Mouse (Mus musculus): ENCODE measurements at regions not wholly inside any gene's neighbourhood (a gene's known extent, or its start where the extent isn't known, plus 50 kb on each side); places are given as distances from the start of the nearest gene placed in this dataset.

DNA sequence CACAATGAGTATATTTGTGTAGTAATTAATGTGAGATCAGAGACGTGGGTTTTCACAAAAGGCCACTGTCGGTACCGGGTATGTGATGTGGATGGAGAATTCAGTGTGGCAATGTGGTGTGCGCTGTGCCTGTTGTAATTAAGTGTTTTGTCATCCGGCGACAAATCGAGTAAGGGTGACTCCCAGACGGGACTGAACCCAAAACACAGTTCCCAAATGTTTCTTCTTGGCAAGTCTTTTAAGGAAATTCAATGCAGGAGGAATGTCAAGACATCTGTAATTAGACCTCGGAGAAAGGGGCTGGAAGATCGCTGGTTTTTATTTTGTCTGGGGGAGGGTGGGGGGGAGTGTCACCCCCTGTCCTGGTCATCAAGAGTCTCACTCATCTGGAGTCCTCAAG is 72.3 kb upstream of the Tbx3 start:
- TF ChIP-seq NANOG (IDR thresholded peaks at IDR 0.05; ENCODE audit: borderline replicate concordance, low read length) (no peak), POU5F1 (IDR thresholded peaks at IDR 0.05; ENCODE audit: borderline replicate concordance, low read length) (no peak)
- Histone ChIP-seq H3K36me3 (ENCODE audit: insufficient read depth, low read length) (no peaks in the 10 kb centered on the region), H3K4me3 (replicated peaks; ENCODE audit: low read length) (no peak overlapping the region), H3K27me3 (ENCODE audit: insufficient read depth, low read length) (0 out of 2 replicates have a peak, but pooled peaks cover 2% of the 10 kb centered on the region), H3K9me3 (ENCODE audit: low read length) (peaks cover 6% of the 10 kb centered on the region; the same call in 1 of the 2 replicates), H3K4me1 (replicated peaks; ENCODE audit: low read depth, low read length) (peaks cover 25% of the 10 kb centered on the region)

DNA sequence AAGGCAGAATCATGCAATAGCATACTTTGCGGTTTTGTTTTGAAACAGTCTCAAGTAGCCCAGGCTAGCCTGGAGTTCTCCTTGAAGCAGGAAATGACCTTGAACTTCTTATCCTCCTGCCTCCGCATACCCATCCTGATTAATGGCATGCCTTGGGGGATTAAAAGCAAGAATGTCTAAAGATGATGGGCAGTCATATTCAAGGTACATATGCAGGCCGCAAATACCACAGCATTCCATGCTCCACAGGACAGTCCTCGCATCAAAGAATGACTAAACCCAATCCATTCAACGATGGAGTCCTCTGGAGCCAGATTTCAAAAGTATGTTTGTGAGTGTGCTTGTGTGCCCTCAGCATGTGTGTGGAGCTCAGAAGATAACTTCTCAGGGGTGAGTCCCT is 69.1 kb upstream of the Tbx3 start:
- H3K36me3 ChIP-seq (ENCODE audit: insufficient read depth, low read length) = no peaks in the 10 kb centered on the region
- TF ChIP-seq POU5F1 (IDR thresholded peaks at IDR 0.05; ENCODE audit: borderline replicate concordance, low read length) (no peak), NANOG (IDR thresholded peaks at IDR 0.05; ENCODE audit: borderline replicate concordance, low read length) (no peak), CTCF (conservative IDR thresholded peaks at IDR 0.05; ENCODE audit: low read length) (no peak)
- H3K4me3 ChIP-seq (replicated peaks; ENCODE audit: low read length) = no peak overlapping the region
- peaks cover 21% of the 10 kb centered on the region for H3K4me1 ChIP-seq (replicated peaks; ENCODE audit: low read depth, low read length)
- H3K9me3 ChIP-seq (ENCODE audit: low read length) = peaks cover 7% of the 10 kb centered on the region; the same call in 1 of the 2 replicates
- H3K27me3 ChIP-seq (ENCODE audit: insufficient read depth, low read length) = 0 out of 2 replicates have a peak, but pooled peaks cover 2% of the 10 kb centered on the region

DNA sequence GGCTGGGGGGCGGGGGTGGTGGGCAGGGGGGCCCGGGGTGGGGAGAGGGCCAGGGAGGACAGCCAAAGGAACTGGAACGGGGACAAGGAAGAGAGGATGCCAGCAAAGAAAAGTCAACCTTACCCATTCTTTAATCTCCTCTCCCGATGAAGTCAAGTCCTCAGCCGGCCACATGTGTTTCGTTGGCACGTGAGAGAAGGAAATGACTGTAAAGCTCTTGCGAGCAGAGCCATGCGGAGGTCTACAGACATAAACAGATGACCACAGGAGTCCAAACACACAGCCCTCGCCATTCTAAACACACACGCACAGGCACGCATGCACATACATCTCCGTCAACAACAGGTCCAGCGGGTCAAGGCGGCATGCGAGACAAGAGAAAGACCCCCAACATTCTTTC is 68.5 kb upstream of the Tbx3 start:
- TF ChIP-seq CTCF (conservative IDR thresholded peaks at IDR 0.05; ENCODE audit: low read length) (no peak), NANOG (IDR thresholded peaks at IDR 0.05; ENCODE audit: borderline replicate concordance, low read length) (no peak), POU5F1 (IDR thresholded peaks at IDR 0.05; ENCODE audit: borderline replicate concordance, low read length) (no peak)
- Histone ChIP-seq H3K36me3 (ENCODE audit: insufficient read depth, low read length) (no peaks in the 10 kb centered on the region), H3K27me3 (ENCODE audit: insufficient read depth, low read length) (0 out of 2 replicates have a peak, but pooled peaks cover 2% of the 10 kb centered on the region), H3K9me3 (ENCODE audit: low read length) (peaks cover 7% of the 10 kb centered on the region; the same call in 1 of the 2 replicates), H3K4me1 (replicated peaks; ENCODE audit: low read depth, low read length) (peaks cover 15% of the 10 kb centered on the region), H3K4me3 (replicated peaks; ENCODE audit: low read length) (no peak overlapping the region)

DNA sequence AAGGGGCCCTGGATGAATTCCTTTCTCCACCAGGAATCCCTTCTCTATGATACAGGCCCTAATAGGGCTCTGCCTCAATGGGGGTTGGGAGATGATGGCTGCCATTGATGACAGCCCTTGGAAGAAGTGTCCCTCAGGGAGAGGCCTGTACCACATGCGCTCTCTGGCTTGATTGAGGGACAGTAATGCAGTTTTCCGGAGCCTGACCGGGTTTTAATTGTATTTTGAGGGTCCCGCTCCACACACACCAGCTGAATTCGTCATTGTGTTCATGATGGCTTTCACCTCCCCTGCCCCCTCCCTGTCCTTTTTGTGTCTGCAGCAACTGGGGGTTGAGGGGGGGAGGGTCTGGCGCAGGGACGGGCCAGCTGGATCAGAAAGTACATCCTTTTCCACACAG is 65.0 kb upstream of the Tbx3 start:
- no peak overlapping the region for H3K4me3 ChIP-seq (replicated peaks; ENCODE audit: low read length)
- H3K4me1 ChIP-seq (replicated peaks; ENCODE audit: low read depth, low read length) = peaks cover 21% of the 10 kb centered on the region
- no peaks in the 10 kb centered on the region for H3K36me3 ChIP-seq (ENCODE audit: insufficient read depth, low read length)
- TF ChIP-seq CTCF (conservative IDR thresholded peaks at IDR 0.05; ENCODE audit: low read length) (no peak), POU5F1 (IDR thresholded peaks at IDR 0.05; ENCODE audit: borderline replicate concordance, low read length) (no peak), NANOG (IDR thresholded peaks at IDR 0.05; ENCODE audit: borderline replicate concordance, low read length) (no peak)
- H3K27me3 ChIP-seq (ENCODE audit: insufficient read depth, low read length) = no peaks in the 10 kb centered on the region
- peaks cover 7% of the 10 kb centered on the region; the same call in 1 of the 2 replicates for H3K9me3 ChIP-seq (ENCODE audit: low read length)

DNA sequence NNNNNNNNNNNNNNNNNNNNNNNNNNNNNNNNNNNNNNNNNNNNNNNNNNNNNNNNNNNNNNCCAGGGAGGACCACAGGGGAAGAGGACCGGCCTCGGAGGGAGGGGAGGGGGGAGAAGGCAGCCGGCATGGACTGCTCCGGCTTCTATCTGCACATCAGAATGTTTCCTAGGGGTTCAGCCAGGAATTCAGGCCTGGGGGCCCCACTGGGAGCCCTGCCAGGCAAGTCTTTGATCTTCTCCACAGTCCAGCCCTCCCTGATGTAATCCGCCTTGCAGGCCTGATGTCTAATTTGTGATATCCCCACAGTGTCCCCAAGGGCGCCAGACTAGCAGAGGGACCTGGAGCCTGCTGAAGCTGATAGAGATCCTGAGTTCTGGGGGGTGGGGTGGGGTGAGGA is 57.1 kb upstream of the Tbx3 start:
- H3K9me3 ChIP-seq (ENCODE audit: low read length) = no peaks in the 10 kb centered on the region
- no peaks in the 10 kb centered on the region for H3K36me3 ChIP-seq (ENCODE audit: insufficient read depth, low read length)
- H3K4me1 ChIP-seq (replicated peaks; ENCODE audit: low read depth, low read length) = peaks cover 81% of the 10 kb centered on the region
- no peaks in the 10 kb centered on the region for H3K27me3 ChIP-seq (ENCODE audit: insufficient read depth, low read length)
- TF ChIP-seq CTCF (conservative IDR thresholded peaks at IDR 0.05; ENCODE audit: low read length) (no peak), NANOG (IDR thresholded peaks at IDR 0.05; ENCODE audit: borderline replicate concordance, low read length) (no peak), POU5F1 (IDR thresholded peaks at IDR 0.05; ENCODE audit: borderline replicate concordance, low read length) (no peak)
- H3K4me3 ChIP-seq (replicated peaks; ENCODE audit: low read length) = 0 out of 2 replicates have a peak overlapping the region, but pooled peaks have one; percentile 20

DNA sequence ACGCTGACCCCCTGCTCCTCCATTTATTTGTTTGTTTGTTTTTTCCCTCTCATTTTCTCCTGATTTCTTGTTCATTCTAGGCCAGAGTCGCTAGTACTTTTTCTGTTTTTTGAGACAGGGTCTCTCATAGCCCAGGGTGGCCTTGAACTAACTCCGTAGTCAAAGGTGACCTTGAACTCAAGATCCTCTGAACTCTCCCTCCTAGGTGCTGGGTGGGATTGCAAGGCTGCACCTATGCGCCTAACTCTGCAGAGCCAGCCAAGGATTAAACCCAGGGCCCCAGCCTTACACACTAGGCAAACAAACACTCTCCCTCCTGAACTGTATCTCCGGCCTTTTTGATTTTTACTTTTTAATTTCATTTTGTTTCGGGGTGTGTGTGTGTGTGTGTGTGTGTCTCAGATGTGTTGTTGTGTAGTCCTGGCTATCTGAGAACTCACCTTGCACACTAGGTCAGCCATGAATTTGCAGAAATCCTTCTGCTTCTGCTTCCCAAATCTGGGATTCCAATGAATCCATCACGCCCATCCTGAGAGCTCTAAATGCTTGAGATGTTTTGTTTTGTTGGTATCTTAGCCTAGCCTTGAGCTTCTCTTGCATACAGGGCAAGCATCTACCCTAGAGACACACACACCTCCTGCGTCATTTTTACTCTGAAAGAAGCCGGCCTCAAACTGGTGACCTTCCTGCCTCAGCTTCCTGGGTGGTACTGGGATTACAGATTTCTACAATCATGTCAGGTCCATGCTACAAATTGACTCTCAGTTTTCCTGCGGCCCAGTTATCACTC is 56.3 kb upstream of the Tbx3 start:
- Histone ChIP-seq H3K4me1 (replicated peaks; ENCODE audit: low read depth, low read length) (peaks cover 74% of the 10 kb centered on the region), H3K27me3 (ENCODE audit: insufficient read depth, low read length) (peaks cover 3% of the 10 kb centered on the region; the same call in 1 of the 2 replicates), H3K9me3 (ENCODE audit: low read length) (no peaks in the 10 kb centered on the region), H3K4me3 (replicated peaks; ENCODE audit: low read length) (0 out of 2 replicates have a peak overlapping the region, but pooled peaks have one; percentile 20), H3K36me3 (ENCODE audit: insufficient read depth, low read length) (no peaks in the 10 kb centered on the region)
- TF ChIP-seq NANOG (IDR thresholded peaks at IDR 0.05; ENCODE audit: borderline replicate concordance, low read length) (peak; percentile 23; the same call in 1 of the 2 replicates), CTCF (conservative IDR thresholded peaks at IDR 0.05; ENCODE audit: low read length) (no peak)

DNA sequence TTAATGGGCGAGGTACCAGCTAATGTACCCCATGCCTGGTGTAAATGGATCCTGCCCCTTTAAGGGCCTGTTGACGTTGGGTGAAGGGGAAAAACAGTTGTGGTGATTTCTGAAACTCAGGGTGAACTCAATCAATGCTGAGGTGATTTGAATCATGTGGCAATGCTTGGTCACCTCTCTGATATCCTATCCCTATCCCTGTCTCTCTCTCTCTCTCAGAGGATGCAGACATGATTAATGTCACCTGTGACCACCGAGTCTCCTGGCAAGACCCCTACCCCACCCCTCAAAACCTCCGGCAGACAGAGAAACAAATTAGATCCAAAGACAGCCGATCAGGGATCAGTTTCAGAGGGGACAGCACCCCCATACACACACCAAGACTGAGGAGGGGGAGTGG is 54.8 kb upstream of the Tbx3 start:
- no peaks in the 10 kb centered on the region for H3K36me3 ChIP-seq (ENCODE audit: insufficient read depth, low read length)
- H3K4me3 ChIP-seq (replicated peaks; ENCODE audit: low read length) = 0 out of 2 replicates have a peak overlapping the region, but pooled peaks have one; percentile 7
- H3K9me3 ChIP-seq (ENCODE audit: low read length) = no peaks in the 10 kb centered on the region
- TF ChIP-seq CTCF (conservative IDR thresholded peaks at IDR 0.05; ENCODE audit: low read length) (no peak), NANOG (IDR thresholded peaks at IDR 0.05; ENCODE audit: borderline replicate concordance, low read length) (no peak), POU5F1 (IDR thresholded peaks at IDR 0.05; ENCODE audit: borderline replicate concordance, low read length) (no peak)
- H3K27me3 ChIP-seq (ENCODE audit: insufficient read depth, low read length) = peaks cover 10% of the 10 kb centered on the region; the same call in 1 of the 2 replicates
- H3K4me1 ChIP-seq (replicated peaks; ENCODE audit: low read depth, low read length) = peaks cover 72% of the 10 kb centered on the region

DNA sequence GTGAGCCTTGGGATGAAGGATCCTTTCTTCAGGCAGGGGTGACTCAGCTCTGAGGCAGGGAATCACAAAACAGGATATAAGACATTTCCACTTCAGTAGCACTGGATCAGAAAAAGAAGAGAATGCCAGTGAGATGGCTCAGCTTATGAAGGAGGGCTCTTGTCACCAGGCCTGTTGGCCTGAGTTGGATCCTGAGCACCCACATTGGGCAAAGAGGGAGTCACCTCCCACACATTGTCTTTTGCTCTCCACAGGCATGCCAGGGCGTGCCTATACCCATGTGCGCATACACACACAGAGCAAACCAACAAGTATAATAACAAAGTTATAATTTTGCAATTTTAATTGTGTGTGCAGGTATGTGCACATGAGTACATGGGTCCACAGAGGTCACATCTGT is 52.6 kb upstream of the Tbx3 start:
- peaks cover 16% of the 10 kb centered on the region for H3K27me3 ChIP-seq (ENCODE audit: insufficient read depth, low read length)
- no peaks in the 10 kb centered on the region for H3K36me3 ChIP-seq (ENCODE audit: insufficient read depth, low read length)
- TF ChIP-seq CTCF (conservative IDR thresholded peaks at IDR 0.05; ENCODE audit: low read length) (no peak), POU5F1 (IDR thresholded peaks at IDR 0.05; ENCODE audit: borderline replicate concordance, low read length) (no peak), NANOG (IDR thresholded peaks at IDR 0.05; ENCODE audit: borderline replicate concordance, low read length) (no peak)
- peaks cover 57% of the 10 kb centered on the region for H3K4me1 ChIP-seq (replicated peaks; ENCODE audit: low read depth, low read length)
- H3K9me3 ChIP-seq (ENCODE audit: low read length) = no peaks in the 10 kb centered on the region
- no peak overlapping the region for H3K4me3 ChIP-seq (replicated peaks; ENCODE audit: low read length)
